Mouse (Mus musculus) neural tube, embryonic 10.5 days (tissue): ENCODE measurements around the gene Fbxw4.
"Not testable (repeated sequence)": the region's sequence is repeated elsewhere in the genome, so short reads cannot be mapped to it uniquely, and the experiment has no call there.

Source experiments
- DNase-seq: peaks from one replicate; pipeline ENCODE4 v3.0.0-alpha.2; 2017; ENCODE audit warnings: low spot score; ENCODE audit errors: extremely low spot score

Fbxw4 gene

GRCm38 (mm10) chr19:45656810-45657595, 3.1 kb downstream of the Fbxw4 start:
- DNase-seq, result no peak

- no peak for DNase-seq
Measured at GRCm38 (mm10) chr19:45655870-45656269, 4.2 kb downstream of the Fbxw4 start.

- no peak for DNase-seq
Measured at GRCm38 (mm10) chr19:45653986-45654385, 6.1 kb downstream of the Fbxw4 start.

GRCm38 (mm10) chr19:45652286-45652988, 7.7 kb downstream of the Fbxw4 start:
- DNase-seq, result no peak

- no peak for DNase-seq
Measured at GRCm38 (mm10) chr19:45651524-45651923, 8.6 kb downstream of the Fbxw4 start.

GRCm38 (mm10) chr19:45649776-45650175, 10.3 kb downstream of the Fbxw4 start:
- DNase-seq, result no peak

GRCm38 (mm10) chr19:45648469-45648868, 11.6 kb downstream of the Fbxw4 start:
- DNase-seq, result not testable (repeated sequence)

GRCm38 (mm10) chr19:45646866-45647265, 13.2 kb downstream of the Fbxw4 start:
- DNase-seq, result no peak

- no peak for DNase-seq
Measured at GRCm38 (mm10) chr19:45640691-45641090, 19.4 kb downstream of the Fbxw4 start.

GRCm38 (mm10) chr19:45635960-45636359, 24.2 kb downstream of the Fbxw4 start:
- DNase-seq, result no peak

- no peak for DNase-seq
Measured at GRCm38 (mm10) chr19:45631584-45631983, 28.5 kb downstream of the Fbxw4 start.

- DNase-seq, result no peak
Measured at GRCm38 (mm10) chr19:45630953-45631352, 29.2 kb downstream of the Fbxw4 start.

GRCm38 (mm10) chr19:45629219-45629618, 30.9 kb downstream of the Fbxw4 start:
- DNase-seq, result no peak

- no peak for DNase-seq
Measured at GRCm38 (mm10) chr19:45628649-45629048, 31.5 kb downstream of the Fbxw4 start.

- DNase-seq, result no peak
Measured at GRCm38 (mm10) chr19:45627036-45627435, 33.1 kb downstream of the Fbxw4 start.

- no peak for DNase-seq
Measured at GRCm38 (mm10) chr19:45623710-45624109, 36.4 kb downstream of the Fbxw4 start.

GRCm38 (mm10) chr19:45622144-45622543, 38.0 kb downstream of the Fbxw4 start:
- no peak for DNase-seq

GRCm38 (mm10) chr19:45621061-45621460, 39.1 kb downstream of the Fbxw4 start:
- DNase-seq, result no peak

GRCm38 (mm10) chr19:45619744-45620501, 40.2 kb downstream of the Fbxw4 start:
- no peak for DNase-seq

GRCm38 (mm10) chr19:45618184-45618583, 41.9 kb downstream of the Fbxw4 start:
- DNase-seq, result no peak

GRCm38 (mm10) chr19:45616735-45617134, 43.4 kb downstream of the Fbxw4 start:
- no peak for DNase-seq

- DNase-seq, result no peak
Measured at GRCm38 (mm10) chr19:45616214-45616518, 43.9 kb downstream of the Fbxw4 start.
